Mouse (Mus musculus) heart, adult 11 months (tissue): ENCODE results near the gene Ccdc33.

Source experiments
- DNase-seq: peaks from one replicate; pipeline ENCODE4 v3.0.0; 2022

Gene Ccdc33

GRCm38 (mm10) chr9:58047061-58047460 lies 71.6 kb downstream of the Ccdc33 start:
- DNase-seq = no peak

- DNase-seq = no peak
Observed at GRCm38 (mm10) chr9:58045646-58046045, 73.0 kb downstream of the Ccdc33 start.

GRCm38 (mm10) chr9:58044828-58045227 lies 73.8 kb downstream of the Ccdc33 start:
- no peak for DNase-seq

- DNase-seq = peak; percentile 98
Observed at GRCm38 (mm10) chr9:58043496-58044017, 75.1 kb downstream of the Ccdc33 start.

GRCm38 (mm10) chr9:58042391-58042790 lies 76.2 kb downstream of the Ccdc33 start:
- DNase-seq = peak; percentile 97

GRCm38 (mm10) chr9:58040977-58041376 lies 77.6 kb downstream of the Ccdc33 start:
- DNase-seq = no peak

GRCm38 (mm10) chr9:58038500-58039168 lies 80.0 kb downstream of the Ccdc33 start:
- peak; percentile 96 for DNase-seq

GRCm38 (mm10) chr9:58036961-58037360 lies 81.7 kb downstream of the Ccdc33 start:
- DNase-seq = no peak

GRCm38 (mm10) chr9:58035951-58036698 lies 82.5 kb downstream of the Ccdc33 start:
- no peak for DNase-seq

GRCm38 (mm10) chr9:58035519-58035918 lies 83.1 kb downstream of the Ccdc33 start:
- no peak for DNase-seq

- DNase-seq = no peak
Observed at GRCm38 (mm10) chr9:58031895-58032294, 86.7 kb downstream of the Ccdc33 start.

GRCm38 (mm10) chr9:58029635-58030034 lies 89.0 kb downstream of the Ccdc33 start:
- DNase-seq = no peak

- DNase-seq = no peak
Observed at GRCm38 (mm10) chr9:58028841-58029240, 89.8 kb downstream of the Ccdc33 start.

- DNase-seq = no peak
Observed at GRCm38 (mm10) chr9:58027426-58028180, 91.0 kb downstream of the Ccdc33 start.

- DNase-seq = no peak
Observed at GRCm38 (mm10) chr9:58025995-58026394, 92.6 kb downstream of the Ccdc33 start.

- DNase-seq = no peak
Observed at GRCm38 (mm10) chr9:58018385-58018784, 100.2 kb downstream of the Ccdc33 start.

GRCm38 (mm10) chr9:58016962-58017361 lies 101.7 kb downstream of the Ccdc33 start:
- no peak for DNase-seq

- DNase-seq = no peak
Observed at GRCm38 (mm10) chr9:58015856-58016255, 102.8 kb downstream of the Ccdc33 start.

- DNase-seq = no peak
Observed at GRCm38 (mm10) chr9:58014393-58015160, 104.0 kb downstream of the Ccdc33 start.

- no peak for DNase-seq
Observed at GRCm38 (mm10) chr9:58012935-58013334, 105.7 kb downstream of the Ccdc33 start.

GRCm38 (mm10) chr9:58012486-58012885 lies 106.1 kb downstream of the Ccdc33 start:
- no peak for DNase-seq

- no peak for DNase-seq
Observed at GRCm38 (mm10) chr9:58011552-58011951, 107.1 kb downstream of the Ccdc33 start.

- no peak for DNase-seq
Observed at GRCm38 (mm10) chr9:58011027-58011426, 107.6 kb downstream of the Ccdc33 start.
